In genomic region chr5:25064270-25065232, GRCm38 (mm10) we compare ENCODE assay signal across 19 mouse cellular contexts. TPM values are rescaled to one million over a fixed set of nuclear protein-coding genes. Genes with fewer than 3 reads are reported as not detected.
DNase-seq lines count a peak whose midpoint lies in the region; ATAC-seq and TF ChIP-seq lines count a peak whose summit lies in the region.
"Had no signal": no experiment of that assay in that cellular context is flagged by ENCODE, and none has a peak within 500 bp of the region (broad histone marks: within the 10 kb centered on the region; RNA-seq: fewer than 3 reads in every experiment).

No protein-coding gene starts in this region.

- peak overlapping the region; percentile 14; the same call in 1 of the 2 replicates for H3K27ac ChIP-seq in kidney, adult 2 months (ENCODE audit: insufficient read depth, low read depth, low read length)
- peak overlapping the region; percentile 13; the same call in 1 of the 2 replicates for H3K27ac ChIP-seq in liver, embryonic 13.5 days
- no peak overlapping the region for H3K27ac ChIP-seq in liver, embryonic 11.5 days (ENCODE audit: low read depth, low read length)
- H3K27ac ChIP-seq: embryonic facial prominence, embryonic 12.5 days; hindbrain, embryonic 15.5 days; limb, embryonic 13.5 days; midbrain, embryonic 12.5 days; neural tube, embryonic 15.5 days; stomach, postnatal 0 days had no signal

- H3K27me3 ChIP-seq in kidney, adult 2 months (replicated peaks; ENCODE audit: control insufficient read depth, insufficient read depth, low read length), result no peaks in the 10 kb centered on the region
- H3K27me3 ChIP-seq in liver, embryonic 13.5 days, result peaks cover 11% of the 10 kb centered on the region
- peaks cover 13% of the 10 kb centered on the region for H3K27me3 ChIP-seq in liver, embryonic 11.5 days (replicated peaks; ENCODE audit: control insufficient read depth, insufficient read depth, low read length)
- H3K27me3 ChIP-seq: hindbrain, embryonic 15.5 days; neural tube, embryonic 15.5 days had no signal

- no peaks in the 10 kb centered on the region for H3K9me3 ChIP-seq in liver, embryonic 13.5 days (replicated peaks)
- H3K9me3 ChIP-seq in liver, embryonic 11.5 days (ENCODE audit: control insufficient read depth, low read length), result no peaks in the 10 kb centered on the region
- H3K9me3 ChIP-seq: embryonic facial prominence, embryonic 12.5 days; hindbrain, embryonic 15.5 days; limb, embryonic 13.5 days; midbrain, embryonic 12.5 days; neural tube, embryonic 15.5 days had no signal

- 57% methylated on average over 8 of the region's 8 CpGs for WGBS in kidney, adult 2 months
- WGBS in liver, embryonic 13.5 days (ENCODE audit: insufficient replicate concordance), result 44% methylated on average over 8 of the region's 8 CpGs
- 56% methylated on average over 8 of the region's 8 CpGs for WGBS in liver, embryonic 11.5 days

- no peak for TF ChIP-seq CTCF in kidney, adult 2 months (conservative IDR thresholded peaks at IDR 0.05; ENCODE audit: insufficient read depth, insufficient read length, low read depth, low read length)

- DNase-seq in kidney, adult 2 months, result peak; percentile 72
- no peak for DNase-seq in kidney, postnatal 4 days
- no peak for DNase-seq in liver, embryonic 13.5 days
- no peak for DNase-seq in liver, embryonic 11.5 days (ENCODE audit: low spot score)
- peak; percentile 46 to 48 for DNase-seq in kidney, postnatal 36 days
- DNase-seq in frontal cortex, postnatal 10 days (ENCODE audit: low spot score in 2 of 2), result no peak
- DNase-seq in adrenal gland, adult 18-20 months (ENCODE audit: low spot score in 2 of 2), result no peak
- DNase-seq: adrenal gland, adult 8-10 months; cerebellum, adult 11-12 months; cerebellum, postnatal 14 days; forebrain, postnatal 0 days; gastrocnemius, postnatal 36 days; lung, embryonic 14.5 days had no signal

- no peaks in the 10 kb centered on the region for H3K36me3 ChIP-seq in kidney, adult 2 months (ENCODE audit: control insufficient read depth, insufficient read depth, low read length)
- H3K36me3 ChIP-seq in liver, embryonic 13.5 days, result no peaks in the 10 kb centered on the region
- no peaks in the 10 kb centered on the region for H3K36me3 ChIP-seq in liver, embryonic 11.5 days (ENCODE audit: control insufficient read depth, insufficient read depth, low read length)
- H3K36me3 ChIP-seq: embryonic facial prominence, embryonic 12.5 days; hindbrain, embryonic 15.5 days; limb, embryonic 13.5 days; midbrain, embryonic 12.5 days; neural tube, embryonic 15.5 days had no signal

- no peak overlapping the region for H3K4me3 ChIP-seq in kidney, adult 2 months (ENCODE audit: insufficient read depth, low read depth, low read length)
- no peak overlapping the region for H3K4me3 ChIP-seq in liver, embryonic 13.5 days (replicated peaks)
- no peak overlapping the region for H3K4me3 ChIP-seq in liver, embryonic 11.5 days (ENCODE audit: low read depth, low read length)
- H3K4me3 ChIP-seq: embryonic facial prominence, embryonic 12.5 days; hindbrain, embryonic 15.5 days; limb, embryonic 13.5 days; midbrain, embryonic 12.5 days; neural tube, embryonic 15.5 days had no signal

- no peak overlapping the region for H3K9ac ChIP-seq in liver, embryonic 13.5 days
- no peak overlapping the region for H3K9ac ChIP-seq in liver, embryonic 11.5 days (ENCODE audit: low read depth, low read length)
- H3K9ac ChIP-seq: embryonic facial prominence, embryonic 12.5 days; forebrain, postnatal 0 days; hindbrain, embryonic 15.5 days; limb, embryonic 13.5 days; lung, embryonic 14.5 days; midbrain, embryonic 12.5 days; neural tube, embryonic 15.5 days had no signal

- ATAC-seq in liver, embryonic 13.5 days (ENCODE audit: low read depth), result peak; percentile 29; the same call in 1 of the 2 replicates
- no peak for ATAC-seq in liver, embryonic 11.5 days (replicated peaks; ENCODE audit: low FRiP score)
- ATAC-seq: forebrain, postnatal 0 days had no signal

- no peak for TF ChIP-seq POLR2A in kidney, adult 2 months (IDR thresholded peaks at IDR 0.05; ENCODE audit: low read depth, low read length)

- H3K4me2 ChIP-seq in liver, embryonic 13.5 days, result no peak overlapping the region
- no peak overlapping the region for H3K4me2 ChIP-seq in liver, embryonic 11.5 days
- H3K4me2 ChIP-seq: embryonic facial prominence, embryonic 12.5 days; hindbrain, embryonic 15.5 days; limb, embryonic 13.5 days; lung, embryonic 14.5 days; midbrain, embryonic 12.5 days; neural tube, embryonic 15.5 days had no signal

- H3K4me1 ChIP-seq in kidney, adult 2 months (ENCODE audit: control insufficient read depth, insufficient read depth, low read length), result peaks cover 49% of the 10 kb centered on the region
- H3K4me1 ChIP-seq in liver, embryonic 13.5 days (replicated peaks), result peaks cover 13% of the 10 kb centered on the region
- H3K4me1 ChIP-seq in liver, embryonic 11.5 days (replicated peaks; ENCODE audit: control insufficient read depth, insufficient read depth, low read length), result peaks cover 4% of the 10 kb centered on the region; the same call in 1 of the 2 replicates

RNA-seq across cellular contexts. Expression of gene Prkag2, which starts 35.9 kb away (rescaled TPM):
- polyA plus RNA-seq in kidney, adult 2 months (2012; rRNA removed), result 29.5 and 36.8 TPM in 2 replicates
- polyA plus RNA-seq in liver, embryonic 13.5 days (2015; fragmentation: Nextera tagmentation; extraction: Ambion mirVana), result 4.3 and 5.3 TPM in 2 replicates
- polyA plus RNA-seq in liver, embryonic 11.5 days (2014; fragmentation: Nextera tagmentation; extraction: Ambion mirVana), result 12.8 and 15.8 TPM in 2 replicates
- 10 to 100 TPM; 33.2 to 39.4 TPM for total RNA-seq in adrenal gland, adult 18-20 months (2021)

Comparison
In these comparisons a context has a peak if more than half of its experiments do, and no peak if none do; other contexts are left out.
1. DNase-seq: peak in kidney, adult 2 months (single experiment) and kidney, postnatal 36 days (2 of 2); none in kidney, postnatal 4 days (0 of 2), liver, embryonic 13.5 days (single experiment), liver, embryonic 11.5 days (single experiment), frontal cortex, postnatal 10 days (0 of 2) and adrenal gland, adult 18-20 months (0 of 2).